Mouse (Mus musculus) embryonic facial prominence, embryonic 14.5 days (tissue): ENCODE results near the gene Cldn24. TPM values are rescaled to one million over a fixed set of nuclear protein-coding genes. Genes with fewer than 3 reads are reported as not detected.

Source experiments
- ATAC-seq: fragments of 200-750 bp; cut with Nextera tagmentation; 2 replicates; pipeline ENCODE4 v1.8.0; 2017; ENCODE audit warnings: low read depth, moderate number of reproducible peaks, moderate TSS enrichment
- DNase-seq: peaks from one replicate; pipeline ENCODE4 v3.0.0-alpha.2; 2015; ENCODE audit warnings: low spot score
- H3K27ac ChIP-seq: fragments of 300-500 bp; sonication (generic); replicated peaks from 2 replicates; pipeline ENCODE4 v1.5.1; 2014; ENCODE audit warnings: low read depth, mild to moderate bottlenecking, low read length, moderate library complexity
- H3K27me3 ChIP-seq: fragments of 300-500 bp; sonication (generic); replicated peaks from 2 replicates; pipeline ENCODE4 v1.6.1; 2014; ENCODE audit warnings: low read length; ENCODE audit not compliant: control insufficient read depth, insufficient read depth
- H3K36me3 ChIP-seq: fragments of 300-500 bp; sonication (generic); 2 replicates; pipeline ENCODE4 v1.6.1; 2014; ENCODE audit warnings: low read length, mixed read lengths; ENCODE audit not compliant: control insufficient read depth, insufficient read depth
- H3K4me1 ChIP-seq: fragments of 300-500 bp; sonication (generic); 2 replicates; pipeline ENCODE4 v1.6.1; 2014; ENCODE audit warnings: antibody characterized with exemption, low read length; ENCODE audit not compliant: control insufficient read depth, insufficient read depth
- H3K4me2 ChIP-seq: fragments of 300-500 bp; sonication (generic); 2 replicates; pipeline ENCODE4 v1.6.1; 2014; ENCODE audit warnings: low read depth, mild to moderate bottlenecking, low read length, moderate library complexity, mixed read lengths
- H3K4me3 ChIP-seq: fragments of 300-500 bp; sonication (generic); 2 replicates; pipeline ENCODE4 v1.5.1; 2014; ENCODE audit warnings: low read depth, mild to moderate bottlenecking, low read length
- H3K9ac ChIP-seq: fragments of 300-500 bp; sonication (generic); 2 replicates; pipeline ENCODE4 v1.6.1; 2014; ENCODE audit warnings: low read depth, mild to moderate bottlenecking, low read length, moderate library complexity, mixed read lengths
- H3K9me3 ChIP-seq: fragments of 300-500 bp; sonication (generic); 2 replicates; pipeline ENCODE4 v1.6.1; 2016; ENCODE audit warnings: low read length; ENCODE audit not compliant: control insufficient read depth
- WGBS: fragments of 180-500 bp; shearing (Covaris S2); extraction: QIAGEN DNeasy Blood & Tissue Kit; methylation state at CpG from one replicate; pipeline ENCODE4 v1.1.7; 2014; 5-methylcytosine and 5-hydroxymethylcytosine counted together
- polyA plus RNA-seq: library from polyadenylated mRNA; unstranded; fragments of >200 nt; fragmentation: Nextera tagmentation; extraction: Ambion mirVana; gene quantifications from 2 replicates; pipeline ENCODE4 v1.2.1, GENCODE M21; 2014

Gene Cldn24
- not detected in 2 replicates for polyA plus RNA-seq

GRCm38 (mm10) chr8:47821843-47822242 is at the start of gene Cldn24:
Cldn24 (plus strand) TSS chr8:47822143.
- no peaks in the 10 kb centered on the region for H3K27me3 ChIP-seq
- 75% methylated on average over 6 of the region's 6 CpGs for WGBS
- H3K4me2 ChIP-seq = no peak within 1 kb of the TSS
- no peak within 1 kb of the TSS for H3K27ac ChIP-seq
- no peaks in the 10 kb centered on the region for H3K36me3 ChIP-seq
- H3K4me1 ChIP-seq = peaks cover 16% of the 10 kb centered on the region; the same call in 1 of the 2 replicates
- no peaks in the 10 kb centered on the region for H3K9me3 ChIP-seq
- H3K4me3 ChIP-seq = no peak within 1 kb of the TSS
- H3K9ac ChIP-seq = no peak within 1 kb of the TSS
- ATAC-seq (no peak), DNase-seq (no peak)

GRCm38 (mm10) chr8:47772986-47773385 is 49.0 kb upstream of the Cldn24 start:
- H3K27ac ChIP-seq = no peak overlapping the region
- H3K9ac ChIP-seq = no peak overlapping the region
- no peak overlapping the region for H3K4me3 ChIP-seq
- WGBS = 93% methylated on average over 5 of the region's 5 CpGs
- no peaks in the 10 kb centered on the region for H3K36me3 ChIP-seq
- no peak overlapping the region for H3K4me2 ChIP-seq
- ATAC-seq (no peak), DNase-seq (no peak)
- H3K27me3 ChIP-seq = no peaks in the 10 kb centered on the region
- no peaks in the 10 kb centered on the region for H3K4me1 ChIP-seq
- H3K9me3 ChIP-seq = no peaks in the 10 kb centered on the region

GRCm38 (mm10) chr8:47777415-47777814 is 44.5 kb upstream of the Cldn24 start:
- Histone ChIP-seq H3K4me2 (no peak overlapping the region), H3K9ac (no peak overlapping the region), H3K36me3 (no peaks in the 10 kb centered on the region), H3K27ac (no peak overlapping the region), H3K9me3 (no peaks in the 10 kb centered on the region), H3K27me3 (no peaks in the 10 kb centered on the region), H3K4me3 (no peak overlapping the region), H3K4me1 (no peaks in the 10 kb centered on the region)
- ATAC-seq (no peak), DNase-seq (no peak)
- WGBS = 88% methylated on average over 7 of the region's 7 CpGs

- H3K9ac ChIP-seq = no peak overlapping the region
- H3K4me1 ChIP-seq = no peaks in the 10 kb centered on the region
- no peak overlapping the region for H3K27ac ChIP-seq
- H3K27me3 ChIP-seq = no peaks in the 10 kb centered on the region
- H3K36me3 ChIP-seq = no peaks in the 10 kb centered on the region
- WGBS = 73% methylated on average over 6 of the region's 6 CpGs
- H3K4me2 ChIP-seq = no peak overlapping the region
- DNase-seq (no peak), ATAC-seq (no peak)
- no peaks in the 10 kb centered on the region for H3K9me3 ChIP-seq
- H3K4me3 ChIP-seq = no peak overlapping the region
These were observed 42.4 kb upstream of the Cldn24 start for GRCm38 (mm10) chr8:47779589-47779988.

- Histone ChIP-seq H3K9me3 (0 out of 2 replicates have a peak, but pooled peaks cover 3% of the 10 kb centered on the region), H3K4me2 (no peak overlapping the region), H3K4me1 (no peaks in the 10 kb centered on the region), H3K4me3 (no peak overlapping the region), H3K36me3 (no peaks in the 10 kb centered on the region), H3K9ac (no peak overlapping the region), H3K27ac (no peak overlapping the region), H3K27me3 (no peaks in the 10 kb centered on the region)
- ATAC-seq = no peak
- 87% methylated on average over 4 of the region's 4 CpGs for WGBS
- no peak for DNase-seq
These were observed 40.1 kb upstream of the Cldn24 start for GRCm38 (mm10) chr8:47781881-47782280.

GRCm38 (mm10) chr8:47783544-47783943 is 38.4 kb upstream of the Cldn24 start:
- WGBS = 97% methylated on average over 2 of the region's 2 CpGs
- no peak overlapping the region for H3K9ac ChIP-seq
- H3K27me3 ChIP-seq = no peaks in the 10 kb centered on the region
- H3K4me2 ChIP-seq = no peak overlapping the region
- H3K27ac ChIP-seq = no peak overlapping the region
- no peaks in the 10 kb centered on the region for H3K4me1 ChIP-seq
- DNase-seq (no peak), ATAC-seq (no peak)
- 0 out of 2 replicates have a peak, but pooled peaks cover 3% of the 10 kb centered on the region for H3K9me3 ChIP-seq
- no peak overlapping the region for H3K4me3 ChIP-seq
- H3K36me3 ChIP-seq = no peaks in the 10 kb centered on the region

GRCm38 (mm10) chr8:47783944-47784343 is 38.0 kb upstream of the Cldn24 start:
- ATAC-seq = no peak
- no peaks in the 10 kb centered on the region for H3K4me1 ChIP-seq
- H3K27ac ChIP-seq = no peak overlapping the region

DNA sequence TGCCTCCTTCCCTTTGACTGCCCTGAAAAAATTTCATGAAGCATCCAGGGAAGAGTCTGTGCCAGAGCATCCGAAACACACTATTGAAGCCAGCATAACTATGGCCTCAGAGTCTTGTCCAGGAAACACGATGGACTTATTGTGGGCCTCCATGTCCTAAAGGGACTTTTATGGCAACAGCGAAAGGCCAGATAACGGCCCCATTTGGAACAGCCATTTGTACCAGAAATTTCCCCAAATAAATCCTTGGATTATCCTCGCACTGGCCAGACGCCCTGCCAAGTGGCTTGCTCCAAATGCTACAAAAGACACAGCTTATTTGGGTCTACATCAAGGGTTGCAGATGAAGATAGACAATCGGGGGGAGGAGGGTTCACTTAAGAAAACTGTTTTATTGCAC is 37.5 kb upstream of the Cldn24 start:
- H3K27me3 ChIP-seq = no peaks in the 10 kb centered on the region
- DNase-seq (no peak), ATAC-seq (no peak)
- no peak overlapping the region for H3K4me3 ChIP-seq
- no peaks in the 10 kb centered on the region for H3K4me1 ChIP-seq
- H3K36me3 ChIP-seq = no peaks in the 10 kb centered on the region
- WGBS = 88% methylated on average over 7 of the region's 7 CpGs
- 0 out of 2 replicates have a peak, but pooled peaks cover 3% of the 10 kb centered on the region for H3K9me3 ChIP-seq
- H3K27ac ChIP-seq = no peak overlapping the region
- H3K9ac ChIP-seq = no peak overlapping the region
- H3K4me2 ChIP-seq = no peak overlapping the region

More at GRCm38 (mm10) chr8:47783944-47784343, 38.0 kb upstream of the Cldn24 start:
- H3K4me3 ChIP-seq = no peak overlapping the region
- 87% methylated on average over 6 of the region's 6 CpGs for whole genome bisulfite sequencing
- no peaks in the 10 kb centered on the region for H3K27me3 ChIP-seq
- 0 out of 2 replicates have a peak, but pooled peaks cover 3% of the 10 kb centered on the region for H3K9me3 ChIP-seq
- no peaks in the 10 kb centered on the region for H3K36me3 ChIP-seq
- no peak overlapping the region for H3K9ac ChIP-seq
- H3K4me2 ChIP-seq = no peak overlapping the region
- DNase-seq = no peak

DNA sequence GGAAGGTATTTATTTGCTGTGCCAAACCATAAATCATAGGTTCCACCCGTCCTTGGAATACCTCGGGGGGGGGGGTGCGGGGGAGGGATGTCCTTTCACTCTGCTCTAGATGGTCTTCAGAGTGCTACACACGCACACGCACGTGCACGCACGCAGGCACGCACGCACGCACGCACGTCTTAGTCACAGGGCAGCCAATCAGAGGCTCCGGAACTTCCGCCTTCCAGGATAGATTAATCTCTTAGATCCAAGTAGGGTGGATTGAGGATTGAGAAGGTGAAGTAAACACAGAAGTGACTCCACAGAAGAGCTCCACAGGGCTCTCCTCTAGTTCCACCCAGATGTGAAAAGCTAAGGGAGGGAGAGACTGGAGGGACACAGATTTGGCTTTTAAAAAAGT is 35.6 kb upstream of the Cldn24 start:
- Histone ChIP-seq H3K27me3 (no peaks in the 10 kb centered on the region), H3K9me3 (0 out of 2 replicates have a peak, but pooled peaks cover 3% of the 10 kb centered on the region), H3K36me3 (no peaks in the 10 kb centered on the region), H3K27ac (no peak overlapping the region), H3K4me1 (no peaks in the 10 kb centered on the region), H3K4me3 (no peak overlapping the region), H3K4me2 (no peak overlapping the region), H3K9ac (no peak overlapping the region)
- WGBS = 92% methylated on average over 15 of the region's 15 CpGs
- no peak for ATAC-seq
- DNase-seq = no peak
